Mouse (Mus musculus): ENCODE measurements at regions not wholly inside any gene's neighbourhood (a gene's known extent, or its start where the extent isn't known, plus 50 kb on each side); places are given as distances from the start of the nearest gene placed in this dataset.

DNA sequence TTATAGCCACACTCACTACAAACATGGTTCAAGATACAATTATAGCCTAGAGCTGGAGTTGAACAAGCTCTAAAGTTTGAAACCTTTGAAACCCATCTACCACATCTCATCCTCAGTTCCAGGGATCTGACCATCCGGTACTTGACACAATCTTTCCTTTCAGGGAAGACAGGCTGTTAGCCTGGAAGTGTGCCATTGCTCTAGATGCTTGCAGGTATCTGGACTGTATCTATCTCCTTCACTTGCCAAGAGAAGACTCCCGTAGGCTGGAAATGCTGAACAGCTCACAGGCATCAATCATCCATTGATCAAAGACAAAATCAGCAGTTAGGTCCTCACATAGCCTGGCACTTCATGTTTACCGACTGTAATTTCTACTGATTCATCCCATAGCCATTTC is 117.5 kb upstream of the Arpp21 start:
- H3K4me1 ChIP-seq = no peaks in the 10 kb centered on the region
- no peaks in the 10 kb centered on the region for H3K9me3 ChIP-seq
- TF ChIP-seq GATA1 (IDR thresholded peaks at IDR 0.05; ENCODE audit: borderline replicate concordance, low read length) (no peak), FLI1 (IDR thresholded peaks at IDR 0.05; ENCODE audit: low read length) (no peak)
- H3K27me3 ChIP-seq (replicated peaks) = peaks cover 3% of the 10 kb centered on the region
- no peaks in the 10 kb centered on the region for H3K36me3 ChIP-seq (replicated peaks; ENCODE audit: low read length)
- H3K4me3 ChIP-seq (replicated peaks) = no peak overlapping the region

DNA sequence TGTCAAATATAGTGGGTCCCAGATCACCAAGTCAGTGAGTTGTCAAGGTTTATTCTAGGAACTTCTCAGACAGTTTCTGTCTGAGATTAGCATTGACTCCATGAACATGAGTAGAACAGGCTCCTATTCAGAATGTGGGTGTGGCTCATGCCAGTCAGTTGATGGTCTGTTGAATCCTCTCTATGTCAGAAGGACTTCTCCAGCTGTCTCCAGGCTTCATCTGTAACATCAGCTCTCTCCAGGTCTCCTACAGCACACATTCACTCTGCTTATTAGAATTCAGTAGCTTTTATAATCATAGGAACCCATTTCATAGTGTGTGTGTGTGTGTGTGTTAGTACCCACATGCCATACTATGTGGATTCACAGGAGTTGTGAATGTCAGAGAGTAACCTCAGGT is 113.2 kb upstream of the Arpp21 start:
- no peak overlapping the region for H3K4me3 ChIP-seq (replicated peaks)
- H3K4me1 ChIP-seq = no peaks in the 10 kb centered on the region
- H3K27me3 ChIP-seq (replicated peaks) = peaks cover 3% of the 10 kb centered on the region
- TF ChIP-seq FLI1 (IDR thresholded peaks at IDR 0.05; ENCODE audit: low read length) = no peak
- H3K36me3 ChIP-seq (replicated peaks; ENCODE audit: low read length) = no peaks in the 10 kb centered on the region
- no peaks in the 10 kb centered on the region for H3K9me3 ChIP-seq

DNA sequence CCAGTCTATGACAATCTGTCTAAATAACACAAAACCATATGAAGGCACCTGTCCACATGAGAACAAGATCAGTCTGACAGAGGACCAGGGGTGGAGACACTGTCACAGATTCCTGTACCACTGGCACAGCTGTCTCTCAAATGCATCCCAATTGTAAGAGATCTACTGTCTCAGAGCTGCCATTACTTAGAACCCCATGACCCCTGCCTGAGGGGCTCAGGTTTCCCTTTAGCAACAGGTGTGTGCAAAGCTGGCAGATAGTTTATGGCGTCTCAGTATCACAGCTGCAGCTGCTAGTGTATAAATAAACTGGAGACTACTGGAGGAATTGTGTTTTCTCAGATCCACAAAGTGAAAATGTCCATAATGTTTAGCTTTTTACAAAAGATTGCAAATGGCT is 109.1 kb upstream of the Arpp21 start:
- Histone ChIP-seq H3K27me3 (replicated peaks) (no peaks in the 10 kb centered on the region), H3K4me1 (no peaks in the 10 kb centered on the region), H3K4me3 (replicated peaks) (no peak overlapping the region), H3K9me3 (0 out of 2 replicates have a peak, but pooled peaks cover 4% of the 10 kb centered on the region), H3K36me3 (replicated peaks; ENCODE audit: low read length) (no peaks in the 10 kb centered on the region)
- TF ChIP-seq FLI1 (IDR thresholded peaks at IDR 0.05; ENCODE audit: low read length) (no peak), GATA1 (IDR thresholded peaks at IDR 0.05; ENCODE audit: borderline replicate concordance, low read length) (no peak)

DNA sequence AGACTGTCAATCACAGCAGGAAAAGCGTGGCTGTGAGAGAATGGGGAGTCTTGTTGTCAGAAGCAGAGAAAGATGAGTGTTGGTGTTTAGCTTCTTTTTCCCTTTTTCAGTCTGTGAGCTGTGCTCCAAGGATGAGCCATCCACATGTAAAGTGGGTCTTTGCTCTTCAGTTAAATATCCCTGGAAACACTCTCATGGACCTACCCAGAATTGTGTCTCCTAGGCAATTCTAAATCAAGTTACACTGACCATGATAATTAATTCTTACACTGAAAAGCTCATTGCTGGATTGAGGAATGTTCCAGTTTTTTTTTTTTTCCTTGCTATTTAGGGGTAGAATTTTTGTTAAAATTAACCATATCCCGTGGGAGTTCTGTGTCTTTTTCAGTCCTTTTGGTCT is 104.6 kb upstream of the Arpp21 start:
- Histone ChIP-seq H3K9me3 (0 out of 2 replicates have a peak, but pooled peaks cover 8% of the 10 kb centered on the region), H3K36me3 (replicated peaks; ENCODE audit: low read length) (no peaks in the 10 kb centered on the region), H3K27me3 (replicated peaks) (no peaks in the 10 kb centered on the region), H3K4me1 (no peaks in the 10 kb centered on the region), H3K4me3 (replicated peaks) (no peak overlapping the region)
- TF ChIP-seq GATA1 (IDR thresholded peaks at IDR 0.05; ENCODE audit: borderline replicate concordance, low read length) (no peak), FLI1 (IDR thresholded peaks at IDR 0.05; ENCODE audit: low read length) (no peak)

DNA sequence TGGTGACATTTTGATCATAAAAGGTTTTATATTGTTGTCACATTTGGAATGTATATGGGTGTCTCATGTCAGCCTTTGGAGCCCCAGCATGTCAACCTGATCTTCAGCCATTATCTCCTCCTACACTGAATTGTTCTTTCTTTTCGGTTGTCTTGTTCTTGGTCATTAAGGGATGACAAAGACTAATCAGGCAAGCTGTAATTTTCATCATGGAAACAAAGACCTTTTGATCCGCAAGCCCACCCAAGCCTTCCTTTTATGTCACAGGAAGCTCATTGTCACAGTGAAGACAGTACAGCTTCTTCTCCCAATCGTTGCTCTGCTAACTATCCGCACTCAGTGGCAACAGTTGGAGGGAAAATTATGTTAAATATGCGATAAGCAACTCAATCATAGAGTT is 84.3 kb upstream of the Arpp21 start:
- peaks cover 5% of the 10 kb centered on the region for H3K27me3 ChIP-seq (replicated peaks)
- no peaks in the 10 kb centered on the region for H3K36me3 ChIP-seq (replicated peaks; ENCODE audit: low read length)
- no peaks in the 10 kb centered on the region for H3K4me1 ChIP-seq
- H3K9me3 ChIP-seq = no peaks in the 10 kb centered on the region
- TF ChIP-seq GATA1 (IDR thresholded peaks at IDR 0.05; ENCODE audit: borderline replicate concordance, low read length) = no peak
- H3K4me3 ChIP-seq (replicated peaks) = no peak overlapping the region

DNA sequence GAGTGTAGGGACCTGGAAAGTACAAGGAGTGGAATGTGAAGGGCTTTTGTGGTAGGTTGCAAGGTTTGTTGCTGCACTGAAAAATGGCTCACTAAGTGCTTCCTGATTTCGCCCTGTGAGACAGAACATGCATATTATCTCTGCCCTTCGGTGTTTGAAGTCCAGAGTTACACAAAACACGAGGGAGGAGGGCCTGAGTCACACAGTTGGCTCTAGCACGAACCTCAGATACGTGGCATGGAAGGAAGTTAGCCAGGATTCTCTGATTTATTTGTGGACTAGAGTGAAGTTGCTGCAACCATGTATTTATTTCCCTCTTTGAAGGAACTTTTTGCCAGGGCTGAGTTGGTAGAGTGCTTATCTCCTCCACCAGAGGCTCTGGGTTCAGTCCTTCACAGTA is 73.2 kb upstream of the Arpp21 start:
- TF ChIP-seq GATA1 (IDR thresholded peaks at IDR 0.05; ENCODE audit: borderline replicate concordance, low read length) (no peak), FLI1 (IDR thresholded peaks at IDR 0.05; ENCODE audit: low read length) (no peak)
- H3K27me3 ChIP-seq (replicated peaks) = peaks cover 1% of the 10 kb centered on the region
- no peak overlapping the region for H3K4me3 ChIP-seq (replicated peaks)
- no peaks in the 10 kb centered on the region for H3K36me3 ChIP-seq (replicated peaks; ENCODE audit: low read length)
- H3K4me1 ChIP-seq = no peaks in the 10 kb centered on the region
- no peaks in the 10 kb centered on the region for H3K9me3 ChIP-seq

DNA sequence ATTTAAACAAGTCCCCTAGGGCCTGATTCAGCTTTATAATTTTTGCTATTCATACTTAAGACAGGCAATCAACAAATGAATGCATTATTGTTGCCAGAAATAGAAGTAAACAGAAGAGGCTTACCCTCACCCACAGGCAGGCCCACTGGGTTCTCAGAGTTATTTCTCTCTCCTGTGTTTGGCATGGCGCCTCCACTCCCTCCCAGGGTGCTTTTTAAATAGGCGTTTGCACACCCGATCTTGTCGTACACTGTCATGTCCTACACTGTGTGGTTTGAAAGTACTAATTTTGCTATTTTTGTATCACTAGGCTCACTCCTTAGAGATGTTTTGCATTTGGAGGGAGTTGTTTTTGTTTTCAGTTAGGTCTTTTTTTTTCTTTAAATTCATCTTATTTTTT is 72.1 kb upstream of the Arpp21 start:
- H3K27me3 ChIP-seq (replicated peaks) = peaks cover 1% of the 10 kb centered on the region
- H3K4me1 ChIP-seq = no peaks in the 10 kb centered on the region
- H3K4me3 ChIP-seq (replicated peaks) = no peak overlapping the region
- no peaks in the 10 kb centered on the region for H3K36me3 ChIP-seq (replicated peaks; ENCODE audit: low read length)
- H3K9me3 ChIP-seq = no peaks in the 10 kb centered on the region
- no peak for TF ChIP-seq GATA1 (IDR thresholded peaks at IDR 0.05; ENCODE audit: borderline replicate concordance, low read length)
- no peak for TF ChIP-seq FLI1 (IDR thresholded peaks at IDR 0.05; ENCODE audit: low read length)

DNA sequence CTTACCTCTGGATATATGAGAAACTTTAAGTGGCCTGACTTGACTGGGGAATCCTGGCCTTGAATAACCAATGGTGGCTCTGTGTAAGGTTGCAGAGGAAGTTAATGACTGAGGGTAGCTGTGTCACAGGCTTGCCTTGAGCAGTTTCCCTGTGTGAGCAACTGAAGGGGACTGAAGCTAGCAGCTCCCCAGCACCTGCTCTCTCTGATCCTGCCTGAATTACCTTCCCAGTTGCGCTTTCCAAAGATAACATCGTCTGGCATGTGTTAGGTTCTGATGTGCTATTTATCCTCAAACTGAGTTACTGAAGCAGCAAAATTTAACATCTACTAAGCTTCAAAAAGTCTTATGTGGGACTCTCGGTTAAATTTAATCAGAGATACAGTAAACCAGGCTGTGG is 56.1 kb upstream of the Arpp21 start:
- no peak for TF ChIP-seq FLI1 (IDR thresholded peaks at IDR 0.05; ENCODE audit: low read length)
- no peak for TF ChIP-seq GATA1 (IDR thresholded peaks at IDR 0.05; ENCODE audit: borderline replicate concordance, low read length)
- H3K27me3 ChIP-seq (replicated peaks) = no peaks in the 10 kb centered on the region
- H3K4me3 ChIP-seq (replicated peaks) = no peak overlapping the region
- H3K9me3 ChIP-seq = peaks cover 5% of the 10 kb centered on the region
- H3K4me1 ChIP-seq = peaks cover 3% of the 10 kb centered on the region
- H3K36me3 ChIP-seq (replicated peaks; ENCODE audit: low read length) = no peaks in the 10 kb centered on the region

All from megakaryocyte, embryonic 14.5 days (primary cell).